Mouse (Mus musculus): ENCODE results near the gene Crybg3. TPM values are rescaled to one million over a fixed set of nuclear protein-coding genes. Genes with fewer than 3 reads are reported as not detected.
"Not testable (repeated sequence)": the region's sequence is repeated elsewhere in the genome, so short reads cannot be mapped to it uniquely, and the experiment has no call there.

The Crybg3 gene
- polyA plus RNA-seq, 1 experiment from 2014 or later, result 5.4 TPM

GRCm38 (mm10) chr16:59474788-59475187, 126.0 kb downstream of the Crybg3 start:
- Histone ChIP-seq H3K4me2 (no peak overlapping the region), H3K27ac (no peak overlapping the region), H3K9ac (no peak overlapping the region), H3K27me3 (no peaks in the 10 kb centered on the region), H3K9me3 (no peaks in the 10 kb centered on the region), H3K4me1 (peaks cover 7% of the 10 kb centered on the region; the same call in 1 of the 2 replicates), H3K36me3 (peaks cover 4% of the 10 kb centered on the region), H3K4me3 (no peak overlapping the region)
- 10% methylated on average over 1 of the region's 1 CpGs for WGBS
- no peak for ATAC-seq (ENCODE audit: borderline replicate concordance, extremely low read depth, low FRiP score, low TSS enrichment)

- H3K9ac ChIP-seq, result peak overlapping the region; percentile 51; the same call in 1 of the 2 replicates
- no peak for ATAC-seq (ENCODE audit: borderline replicate concordance, extremely low read depth, low FRiP score, low TSS enrichment)
Measured at GRCm38 (mm10) chr16:59472546-59472945, 128.2 kb downstream of the Crybg3 start.

GRCm38 (mm10) chr16:59471637-59472278, 129.0 kb downstream of the Crybg3 start, which contains the start of gene Riox2:
Gene Riox2, plus strand, starts transcription at chr16:59471775.
- H3K27me3 ChIP-seq, result no peaks in the 10 kb centered on the region
- peak; percentile 94 for ATAC-seq (ENCODE audit: borderline replicate concordance, extremely low read depth, low FRiP score, low TSS enrichment)
- H3K4me2 ChIP-seq, result peak within 1 kb of the TSS; percentile 69
- 2% methylated on average over 52 of the region's 56 CpGs for WGBS
- peaks cover 7% of the 10 kb centered on the region; the same call in 1 of the 2 replicates for H3K4me1 ChIP-seq
- peak within 1 kb of the TSS; percentile 60 for H3K4me3 ChIP-seq
- no peaks in the 10 kb centered on the region; the same call in 1 of the 2 replicates for H3K36me3 ChIP-seq
- no peaks in the 10 kb centered on the region for H3K9me3 ChIP-seq
- peak within 1 kb of the TSS; percentile 54; the same call in 1 of the 2 replicates for H3K27ac ChIP-seq
- peak within 1 kb of the TSS; percentile 51 for H3K9ac ChIP-seq

More at GRCm38 (mm10) chr16:59472546-59472945, 128.2 kb downstream of the Crybg3 start:
- 38% methylated on average over 6 of the region's 6 CpGs for WGBS
- Histone ChIP-seq H3K9me3 (no peaks in the 10 kb centered on the region), H3K27ac (no peak overlapping the region), H3K4me1 (peaks cover 7% of the 10 kb centered on the region; the same call in 1 of the 2 replicates), H3K4me2 (peak overlapping the region; percentile 69), H3K36me3 (no peaks in the 10 kb centered on the region; the same call in 1 of the 2 replicates), H3K4me3 (peak overlapping the region; percentile 60), H3K27me3 (no peaks in the 10 kb centered on the region)

GRCm38 (mm10) chr16:59469846-59470245, 130.9 kb downstream of the Crybg3 start:
- no peak for ATAC-seq (ENCODE audit: borderline replicate concordance, extremely low read depth, low FRiP score, low TSS enrichment)
- Histone ChIP-seq H3K27ac (no peak overlapping the region), H3K4me1 (peaks cover 7% of the 10 kb centered on the region; the same call in 1 of the 2 replicates), H3K4me3 (no peak overlapping the region), H3K4me2 (no peak overlapping the region), H3K36me3 (no peaks in the 10 kb centered on the region), H3K9ac (no peak overlapping the region), H3K27me3 (no peaks in the 10 kb centered on the region), H3K9me3 (no peaks in the 10 kb centered on the region)
- WGBS, result 79% methylated on average over 1 of the region's 1 CpGs

GRCm38 (mm10) chr16:59463973-59464372, 136.8 kb downstream of the Crybg3 start:
- Histone ChIP-seq H3K27ac (no peak overlapping the region), H3K9me3 (no peaks in the 10 kb centered on the region), H3K27me3 (no peaks in the 10 kb centered on the region), H3K4me3 (no peak overlapping the region), H3K4me2 (no peak overlapping the region), H3K36me3 (no peaks in the 10 kb centered on the region), H3K4me1 (no peaks in the 10 kb centered on the region), H3K9ac (no peak overlapping the region)
- 76% methylated on average over 6 of the region's 6 CpGs for WGBS
- no peak for ATAC-seq (ENCODE audit: borderline replicate concordance, extremely low read depth, low FRiP score, low TSS enrichment)

GRCm38 (mm10) chr16:59463567-59463966, 137.2 kb downstream of the Crybg3 start:
- no peak overlapping the region for H3K4me3 ChIP-seq
- no peaks in the 10 kb centered on the region for H3K36me3 ChIP-seq
- H3K9ac ChIP-seq, result no peak overlapping the region
- H3K4me2 ChIP-seq, result no peak overlapping the region
- H3K9me3 ChIP-seq, result no peaks in the 10 kb centered on the region
- no peak for ATAC-seq (ENCODE audit: borderline replicate concordance, extremely low read depth, low FRiP score, low TSS enrichment)
- no peaks in the 10 kb centered on the region for H3K27me3 ChIP-seq
- H3K4me1 ChIP-seq, result no peaks in the 10 kb centered on the region
- 73% methylated on average over 4 of the region's 4 CpGs for WGBS
- no peak overlapping the region for H3K27ac ChIP-seq

- H3K4me1 ChIP-seq, H3K36me3 ChIP-seq, H3K9me3 ChIP-seq, H3K9ac ChIP-seq, H3K4me2 ChIP-seq, H3K27me3 ChIP-seq, H3K4me3 ChIP-seq, H3K27ac ChIP-seq: not testable (repeated sequence)
- ATAC-seq (ENCODE audit: borderline replicate concordance, extremely low read depth, low FRiP score, low TSS enrichment), result peak; percentile 42
- WGBS, result 72% methylated on average over 5 of the region's 5 CpGs
Measured at GRCm38 (mm10) chr16:59459259-59459861, 141.4 kb downstream of the Crybg3 start.

- Histone ChIP-seq H3K27ac (no peak overlapping the region), H3K27me3 (no peaks in the 10 kb centered on the region), H3K4me3 (no peak overlapping the region), H3K36me3 (no peaks in the 10 kb centered on the region), H3K4me1 (no peaks in the 10 kb centered on the region), H3K4me2 (no peak overlapping the region), H3K9me3 (no peaks in the 10 kb centered on the region), H3K9ac (no peak overlapping the region)
- no peak for ATAC-seq (ENCODE audit: borderline replicate concordance, extremely low read depth, low FRiP score, low TSS enrichment)
- WGBS, result 86% methylated on average over 5 of the region's 5 CpGs
Measured at GRCm38 (mm10) chr16:59451813-59452212, 149.0 kb downstream of the Crybg3 start.

- H3K36me3 ChIP-seq, result no peaks in the 10 kb centered on the region
- ATAC-seq (ENCODE audit: borderline replicate concordance, extremely low read depth, low FRiP score, low TSS enrichment), result no peak
- no peak overlapping the region for H3K27ac ChIP-seq
- no peak overlapping the region for H3K4me2 ChIP-seq
- H3K4me3 ChIP-seq, result no peak overlapping the region
- H3K27me3 ChIP-seq, result no peaks in the 10 kb centered on the region
- H3K4me1 ChIP-seq, result no peaks in the 10 kb centered on the region
- H3K9ac ChIP-seq, result no peak overlapping the region
- no peaks in the 10 kb centered on the region for H3K9me3 ChIP-seq
Measured at GRCm38 (mm10) chr16:59449092-59449491, 151.7 kb downstream of the Crybg3 start.

- Histone ChIP-seq H3K27me3 (no peaks in the 10 kb centered on the region), H3K36me3 (no peaks in the 10 kb centered on the region), H3K27ac (no peak overlapping the region), H3K9me3 (no peaks in the 10 kb centered on the region), H3K4me3 (no peak overlapping the region), H3K4me1 (no peaks in the 10 kb centered on the region), H3K9ac (no peak overlapping the region), H3K4me2 (no peak overlapping the region)
- WGBS, result 88% methylated on average over 1 of the region's 1 CpGs
- ATAC-seq (ENCODE audit: borderline replicate concordance, extremely low read depth, low FRiP score, low TSS enrichment), result no peak
Measured at GRCm38 (mm10) chr16:59448181-59448580, 152.6 kb downstream of the Crybg3 start.

GRCm38 (mm10) chr16:59444880-59445559, 155.8 kb downstream of the Crybg3 start:
- no peak overlapping the region for H3K27ac ChIP-seq
- no peaks in the 10 kb centered on the region for H3K27me3 ChIP-seq
- ATAC-seq (ENCODE audit: borderline replicate concordance, extremely low read depth, low FRiP score, low TSS enrichment), result no peak
- H3K4me3 ChIP-seq, result no peak overlapping the region
- WGBS, result 79% methylated on average over 7 of the region's 7 CpGs
- H3K4me1 ChIP-seq, result no peaks in the 10 kb centered on the region
- H3K9ac ChIP-seq, result no peak overlapping the region
- no peak overlapping the region for H3K4me2 ChIP-seq
- no peaks in the 10 kb centered on the region for H3K9me3 ChIP-seq
- H3K36me3 ChIP-seq, result no peaks in the 10 kb centered on the region
